Mouse (Mus musculus) CH12.LX (cell line): ENCODE data around the gene Pdcd11.

Experiments used
- CHD1 ChIP-seq: IDR thresholded peaks from 2 replicates; pipeline ENCODE4 v1.6.1; 2012; ENCODE audit warnings: low read depth, low read length, improper control_type of control experiment, inconsistent platforms
- CTCF ChIP-seq, 2 experiments: IDR thresholded peaks in 1 of 2; conservative IDR thresholded peaks in 1 of 2; 2 replicates each; pipeline ENCODE4 v1.5.1; 2011 to 2012; ENCODE audit warnings: low read depth in 2 of 2, low read length in 2 of 2, improper control_type of control experiment in 1 of 2, inconsistent platforms in 1 of 2, mild to moderate bottlenecking in 1 of 2, moderate library complexity in 1 of 2
- E2F4 ChIP-seq: IDR thresholded peaks from 2 replicates; pipeline ENCODE4 v1.6.1; 2011; ENCODE audit warnings: low read depth, low read length, improper control_type of control experiment; ENCODE audit not compliant: insufficient replicate concordance
- ETS1 ChIP-seq: conservative IDR thresholded peaks from 2 replicates; pipeline ENCODE4 v1.6.1; 2012; ENCODE audit warnings: low read depth, mild to moderate bottlenecking, inconsistent platforms, low read length, improper control_type of control experiment, moderate library complexity
- MAX ChIP-seq: IDR thresholded peaks from 2 replicates; pipeline ENCODE4 v1.6.1; 2011; ENCODE audit warnings: low read length, improper control_type of control experiment
- NELFE ChIP-seq: IDR thresholded peaks from 2 replicates; pipeline ENCODE4 v1.6.1; 2011; ENCODE audit warnings: low read depth, low read length, improper control_type of control experiment
- NRF1 ChIP-seq: IDR thresholded peaks from 2 replicates; pipeline ENCODE4 v1.6.1; 2014; ENCODE audit warnings: low read depth, mild to moderate bottlenecking, inconsistent platforms, low read length, improper control_type of control experiment, moderate library complexity
- POLR2A ChIP-seq: IDR thresholded peaks from 2 replicates; pipeline ENCODE4 v1.6.1; 2011; ENCODE audit warnings: low read depth, mild to moderate bottlenecking, improper control_type of control experiment, low read length
- POLR2AphosphoS2 ChIP-seq: IDR thresholded peaks from 2 replicates; pipeline ENCODE4 v1.6.1; 2011; ENCODE audit warnings: low read depth, low read length, improper control_type of control experiment
- TBP ChIP-seq: conservative IDR thresholded peaks from 2 replicates; pipeline ENCODE4 v1.6.1; 2011; ENCODE audit warnings: low read depth, low read length, improper control_type of control experiment
- TCF12 ChIP-seq: IDR thresholded peaks from 2 replicates; pipeline ENCODE4 v1.6.1; 2014; ENCODE audit warnings: low read depth, mild to moderate bottlenecking, inconsistent platforms, low read length, improper control_type of control experiment
- USF2 ChIP-seq: conservative IDR thresholded peaks from 2 replicates; pipeline ENCODE4 v1.6.1; 2011; ENCODE audit warnings: low read depth, low read length, improper control_type of control experiment
- ZC3H11A ChIP-seq: IDR thresholded peaks from 2 replicates; pipeline ENCODE4 v1.6.1; 2012; ENCODE audit warnings: low read depth, mild to moderate bottlenecking, inconsistent platforms, low read length, improper control_type of control experiment
- ZKSCAN1 ChIP-seq: IDR thresholded peaks from 2 replicates; pipeline ENCODE4 v1.6.1; 2012; ENCODE audit warnings: low read depth, inconsistent platforms, low read length, improper control_type of control experiment, borderline replicate concordance

- no peak for TF ChIP-seq CTCF (conservative IDR thresholded peaks at IDR 0.05 in 1 of 2, IDR thresholded peaks at IDR 0.05 in 1 of 2; ENCODE audit: low read depth in 2 of 2, low read length in 2 of 2)
- TF ChIP-seq CHD1 = no peak
- no peak for TF ChIP-seq E2F4
- TF ChIP-seq POLR2A = peak; percentile 91
- TF ChIP-seq MAX = peak; percentile 71
- TF ChIP-seq NELFE = peak; percentile 86
- no peak for TF ChIP-seq ZKSCAN1
- TF ChIP-seq TBP = peak; percentile 96
- TF ChIP-seq TCF12 = peak; percentile 100
- TF ChIP-seq ZC3H11A = no peak
- no peak for TF ChIP-seq ETS1
- TF ChIP-seq USF2 = no peak
- TF ChIP-seq POLR2AphosphoS2 = peak; percentile 57; the same call in 1 of the 2 replicates
- peak; percentile 62; the same call in 1 of the 2 replicates for TF ChIP-seq NRF1
Measured at GRCm38 (mm10) chr19:47067096-47067882, 23.3 kb upstream of the Pdcd11 start, which contains the start of gene Taf5.
